Mouse (Mus musculus) hindbrain, embryonic 10.5 days (tissue): ENCODE data around the gene Mvd. TPM values are rescaled to one million over a fixed set of nuclear protein-coding genes. Genes with fewer than 3 reads are reported as not detected.
A peak's percentile ranks its signal among the peaks of the same experiment; 100 is the strongest.

Experiments used
- DNase-seq: peaks from one replicate; pipeline ENCODE4 v3.0.0-alpha.2; 2017; ENCODE audit warnings: low spot score
- H3K27ac ChIP-seq: fragments of 300-500 bp; sonication (generic); 2 replicates; pipeline ENCODE4 v1.5.1; 2016; ENCODE audit warnings: mild to moderate bottlenecking, moderate library complexity
- H3K27me3 ChIP-seq: fragments of 300-500 bp; sonication (generic); 2 replicates; pipeline ENCODE4 v1.6.1; 2016; ENCODE audit warnings: mild to moderate bottlenecking; ENCODE audit not compliant: poor library complexity, insufficient read depth, severe bottlenecking
- H3K36me3 ChIP-seq: fragments of 300-500 bp; sonication (generic); 2 replicates; pipeline ENCODE4 v1.6.1; 2016; ENCODE audit warnings: mild to moderate bottlenecking, moderate library complexity
- H3K4me1 ChIP-seq: fragments of 300-500 bp; sonication (generic); replicated peaks from 2 replicates; pipeline ENCODE4 v1.6.1; 2016; ENCODE audit warnings: mild to moderate bottlenecking
- H3K4me3 ChIP-seq: fragments of 300-500 bp; sonication (generic); 2 replicates; pipeline ENCODE4 v1.5.1; 2016; ENCODE audit warnings: mild to moderate bottlenecking, moderate library complexity
- H3K9me3 ChIP-seq: fragments of 300-500 bp; sonication (generic); 2 replicates; pipeline ENCODE4 v1.6.1; 2016; ENCODE audit warnings: mild to moderate bottlenecking, moderate library complexity
- WGBS: fragments of 180-500 bp; shearing (Covaris S2); methylation state at CpG from one replicate; pipeline ENCODE4 v1.1.7; 2016; 5-methylcytosine and 5-hydroxymethylcytosine counted together
- polyA plus RNA-seq: library from polyadenylated mRNA; unstranded; fragments of >200 nt; fragmentation: Nextera tagmentation; extraction: Ambion mirVana; gene quantifications from 2 replicates; pipeline ENCODE4 v1.2.1, GENCODE M21; 2016

Mvd gene
- polyA plus RNA-seq, 1 experiment from 2014 or later: 65.1 TPM

- 67% methylated on average over 7 of the region's 7 CpGs for WGBS
- Histone ChIP-seq H3K27ac (no peak overlapping the region), H3K36me3 (peaks cover 44% of the 10 kb centered on the region), H3K27me3 (peaks cover 38% of the 10 kb centered on the region), H3K4me1 (peaks cover 48% of the 10 kb centered on the region), H3K9me3 (no peaks in the 10 kb centered on the region), H3K4me3 (no peak overlapping the region)
- no peak for DNase-seq
Observed at GRCm38 (mm10) chr8:122464985-122465384, 21.8 kb upstream of the Mvd start.

- Histone ChIP-seq H3K36me3 (peaks cover 35% of the 10 kb centered on the region), H3K27me3 (peaks cover 48% of the 10 kb centered on the region), H3K9me3 (no peaks in the 10 kb centered on the region), H3K4me1 (peaks cover 50% of the 10 kb centered on the region), H3K4me3 (no peak overlapping the region), H3K27ac (no peak overlapping the region)
- no peak for DNase-seq
- WGBS: 70% methylated on average over 12 of the region's 12 CpGs
Observed at GRCm38 (mm10) chr8:122463651-122464640, 20.7 kb upstream of the Mvd start.

- Histone ChIP-seq H3K36me3 (peaks cover 21% of the 10 kb centered on the region), H3K27me3 (peaks cover 63% of the 10 kb centered on the region), H3K9me3 (no peaks in the 10 kb centered on the region), H3K4me3 (no peak overlapping the region), H3K27ac (no peak overlapping the region), H3K4me1 (peaks cover 50% of the 10 kb centered on the region)
- WGBS: 74% methylated on average over 8 of the region's 8 CpGs
- DNase-seq: no peak
Observed at GRCm38 (mm10) chr8:122462510-122462909, 19.3 kb upstream of the Mvd start.

GRCm38 (mm10) chr8:122461473-122462148 is 18.4 kb upstream of the Mvd start:
- WGBS: 63% methylated on average over 11 of the region's 11 CpGs
- Histone ChIP-seq H3K27me3 (peaks cover 72% of the 10 kb centered on the region), H3K27ac (no peak overlapping the region), H3K9me3 (no peaks in the 10 kb centered on the region), H3K4me3 (no peak overlapping the region), H3K36me3 (peaks cover 12% of the 10 kb centered on the region), H3K4me1 (peaks cover 50% of the 10 kb centered on the region)
- DNase-seq: no peak

GRCm38 (mm10) chr8:122460524-122461472 is 17.6 kb upstream of the Mvd start, which contains the start of gene Snai3:
Gene Snai3, minus strand, starts transcription at chr8:122460733.
- WGBS: 3% methylated on average over 56 of the region's 56 CpGs
- H3K4me3 ChIP-seq: peak within 1 kb of the TSS; percentile 50
- H3K9me3 ChIP-seq: no peaks in the 10 kb centered on the region
- H3K27ac ChIP-seq: peak within 1 kb of the TSS; percentile 41; the same call in 1 of the 2 replicates
- H3K4me1 ChIP-seq: peaks cover 50% of the 10 kb centered on the region
- DNase-seq: peak; percentile 50
- H3K36me3 ChIP-seq: peaks cover 5% of the 10 kb centered on the region
- H3K27me3 ChIP-seq: peaks cover 80% of the 10 kb centered on the region

- Histone ChIP-seq H3K27me3 (peaks cover 80% of the 10 kb centered on the region), H3K4me3 (peak overlapping the region; percentile 50), H3K36me3 (no peaks in the 10 kb centered on the region), H3K9me3 (no peaks in the 10 kb centered on the region), H3K27ac (no peak overlapping the region), H3K4me1 (peaks cover 47% of the 10 kb centered on the region)
- no peak for DNase-seq
- 32% methylated on average over 7 of the region's 7 CpGs for WGBS
Observed at GRCm38 (mm10) chr8:122459990-122460389, 16.8 kb upstream of the Mvd start.

GRCm38 (mm10) chr8:122459218-122459900 is 16.1 kb upstream of the Mvd start:
- peak; percentile 20 for DNase-seq

GRCm38 (mm10) chr8:122457171-122457570 is 13.9 kb upstream of the Mvd start:
- Histone ChIP-seq H3K27ac (no peak overlapping the region), H3K27me3 (peaks cover 71% of the 10 kb centered on the region), H3K9me3 (no peaks in the 10 kb centered on the region), H3K36me3 (no peaks in the 10 kb centered on the region), H3K4me3 (no peak overlapping the region), H3K4me1 (peaks cover 23% of the 10 kb centered on the region)
- WGBS: 78% methylated on average over 11 of the region's 11 CpGs
- no peak for DNase-seq

More at GRCm38 (mm10) chr8:122459218-122459900, 16.1 kb upstream of the Mvd start:
- H3K4me1 ChIP-seq: peaks cover 42% of the 10 kb centered on the region
- no peak overlapping the region for H3K27ac ChIP-seq
- H3K27me3 ChIP-seq: peaks cover 85% of the 10 kb centered on the region
- 0 out of 2 replicates have a peak overlapping the region, but pooled peaks have one; percentile 50 for H3K4me3 ChIP-seq
- H3K36me3 ChIP-seq: no peaks in the 10 kb centered on the region
- H3K9me3 ChIP-seq: no peaks in the 10 kb centered on the region
- WGBS: 61% methylated on average over 6 of the region's 6 CpGs

- no peaks in the 10 kb centered on the region for H3K36me3 ChIP-seq
- 89% methylated on average over 6 of the region's 6 CpGs for WGBS
Observed at GRCm38 (mm10) chr8:122454409-122454808, 11.2 kb upstream of the Mvd start.

GRCm38 (mm10) chr8:122452154-122452553 is 8.9 kb upstream of the Mvd start:
- Histone ChIP-seq H3K4me3 (no peak overlapping the region), H3K9me3 (no peaks in the 10 kb centered on the region), H3K4me1 (no peaks in the 10 kb centered on the region), H3K27ac (no peak overlapping the region), H3K36me3 (no peaks in the 10 kb centered on the region), H3K27me3 (peaks cover 21% of the 10 kb centered on the region; the same call in 1 of the 2 replicates)
- WGBS: 86% methylated on average over 10 of the region's 10 CpGs
- no peak for DNase-seq

More at GRCm38 (mm10) chr8:122454409-122454808, 11.2 kb upstream of the Mvd start:
- Histone ChIP-seq H3K9me3 (no peaks in the 10 kb centered on the region), H3K27me3 (peaks cover 44% of the 10 kb centered on the region), H3K4me1 (no peaks in the 10 kb centered on the region), H3K4me3 (no peak overlapping the region), H3K27ac (no peak overlapping the region)
- no peak for DNase-seq

GRCm38 (mm10) chr8:122451161-122451703 is 8.0 kb upstream of the Mvd start:
- no peak for DNase-seq
- H3K9me3 ChIP-seq: no peaks in the 10 kb centered on the region
- H3K27ac ChIP-seq: no peak overlapping the region
- no peaks in the 10 kb centered on the region for H3K36me3 ChIP-seq
- peaks cover 12% of the 10 kb centered on the region; the same call in 1 of the 2 replicates for H3K27me3 ChIP-seq
- H3K4me3 ChIP-seq: no peak overlapping the region
- 83% methylated on average over 7 of the region's 7 CpGs for WGBS
- H3K4me1 ChIP-seq: 0 out of 2 replicates have a peak, but pooled peaks cover under 1% of the 10 kb centered on the region
